Mouse (Mus musculus) limb, embryonic 14.5 days (tissue): ENCODE data around the gene Zbtb16. TPM values are rescaled to one million over a fixed set of nuclear protein-coding genes. Genes with fewer than 3 reads are reported as not detected.

Source experiments
- ATAC-seq: fragments of 200-750 bp; cut with Nextera tagmentation; 2 replicates; pipeline ENCODE4 v1.8.0; 2017; ENCODE audit warnings: low read depth, moderate number of reproducible peaks, moderate TSS enrichment; ENCODE audit not compliant: low FRiP score
- DNase-seq: peaks from one replicate; pipeline ENCODE4 v3.0.0-alpha.2; 2015; ENCODE audit warnings: low spot score
- H3K27ac ChIP-seq: fragments of 300-500 bp; sonication (generic); replicated peaks from 2 replicates; pipeline ENCODE4 v1.5.1; 2014; ENCODE audit warnings: low read depth, mild to moderate bottlenecking, low read length, moderate library complexity, mixed read lengths
- H3K27me3 ChIP-seq: fragments of 300-500 bp; sonication (generic); 2 replicates; pipeline ENCODE4 v1.6.1; 2014; ENCODE audit warnings: low read length, mixed read lengths; ENCODE audit not compliant: control insufficient read depth, insufficient read depth
- H3K36me3 ChIP-seq: fragments of 300-500 bp; sonication (generic); 2 replicates; pipeline ENCODE4 v1.6.1; 2014; ENCODE audit warnings: mild to moderate bottlenecking, low read length, moderate library complexity, mixed read lengths; ENCODE audit not compliant: control insufficient read depth, insufficient read depth
- H3K4me1 ChIP-seq: fragments of 300-500 bp; sonication (generic); 2 replicates; pipeline ENCODE4 v1.6.1; 2014; ENCODE audit warnings: antibody characterized with exemption, low read length, mixed read lengths; ENCODE audit not compliant: control insufficient read depth, insufficient read depth
- H3K4me2 ChIP-seq: fragments of 300-500 bp; sonication (generic); replicated peaks from 2 replicates; pipeline ENCODE4 v1.6.1; 2014; ENCODE audit warnings: low read depth, mild to moderate bottlenecking, low read length, moderate library complexity; ENCODE audit not compliant: severe bottlenecking
- H3K4me3 ChIP-seq: fragments of 300-500 bp; sonication (generic); replicated peaks from 2 replicates; pipeline ENCODE4 v1.5.1; 2014; ENCODE audit warnings: low read length
- H3K9ac ChIP-seq: fragments of 300-500 bp; sonication (generic); 2 replicates; pipeline ENCODE4 v1.6.1; 2014; ENCODE audit warnings: mild to moderate bottlenecking, low read depth, low read length, moderate library complexity; ENCODE audit not compliant: severe bottlenecking
- H3K9me3 ChIP-seq: fragments of 300-500 bp; sonication (generic); 2 replicates; pipeline ENCODE4 v1.6.1; 2016; ENCODE audit warnings: low read length; ENCODE audit not compliant: control insufficient read depth
- POLR2A ChIP-seq: fragments of 200-500 bp; IDR thresholded peaks from 2 replicates; pipeline ENCODE4 v1.8.0; 2012; ENCODE audit warnings: inconsistent platforms, mild to moderate bottlenecking, moderate library complexity, borderline replicate concordance; ENCODE audit not compliant: insufficient read depth, insufficient read length; ENCODE audit errors: extremely low read depth
- WGBS: fragments of 180-500 bp; shearing (Covaris S2); extraction: QIAGEN DNeasy Blood & Tissue Kit; methylation state at CpG from one replicate; pipeline ENCODE4 v1.1.7; 2014; 5-methylcytosine and 5-hydroxymethylcytosine counted together
- polyA plus RNA-seq, 2 experiments: library from polyadenylated mRNA; depleted of rRNA in 1 of 2; stranded (reverse) in 1 of 2; unstranded in 1 of 2; fragments of >200 nt; fragmentation: Nextera tagmentation in 1 of 2; extraction: Ambion mirVana in 1 of 2; gene quantifications; 2 replicates each; pipeline versions ENCODE4 v1.2.1 to v1.2.3; 2012 to 2014

Gene Zbtb16
- polyA plus RNA-seq, 2 experiments = 0.91 to 1.9 TPM

- H3K27ac ChIP-seq = no peak overlapping the region
- 73% methylated on average over 6 of the region's 6 CpGs for WGBS
- no peak overlapping the region for H3K4me3 ChIP-seq
- H3K4me2 ChIP-seq = no peak overlapping the region
- ATAC-seq (no peak), DNase-seq (no peak)
- H3K27me3 ChIP-seq = peaks cover 7% of the 10 kb centered on the region; the same call in 1 of the 2 replicates
- no peaks in the 10 kb centered on the region for H3K36me3 ChIP-seq
- H3K4me1 ChIP-seq = peaks cover 2% of the 10 kb centered on the region; the same call in 1 of the 2 replicates
- H3K9me3 ChIP-seq = no peaks in the 10 kb centered on the region
- TF ChIP-seq POLR2A = no peak
- H3K9ac ChIP-seq = no peak overlapping the region
These were observed 146.9 kb downstream of the Zbtb16 start for GRCm38 (mm10) chr9:48688859-48689717.

- no peak for TF ChIP-seq POLR2A
- Histone ChIP-seq H3K9ac (no peak overlapping the region), H3K4me3 (no peak overlapping the region), H3K4me2 (no peak overlapping the region), H3K27me3 (no peaks in the 10 kb centered on the region), H3K27ac (no peak overlapping the region), H3K4me1 (peaks cover 2% of the 10 kb centered on the region; the same call in 1 of the 2 replicates), H3K9me3 (no peaks in the 10 kb centered on the region), H3K36me3 (no peaks in the 10 kb centered on the region)
- no peak for ATAC-seq
- 80% methylated on average over 7 of the region's 7 CpGs for WGBS
- no peak for DNase-seq
These were observed 148.1 kb downstream of the Zbtb16 start for GRCm38 (mm10) chr9:48687891-48688290.

GRCm38 (mm10) chr9:48685721-48686120 lies 150.3 kb downstream of the Zbtb16 start:
- WGBS = 32% methylated on average over 7 of the region's 7 CpGs
- no peak for TF ChIP-seq POLR2A
- H3K9me3 ChIP-seq = no peaks in the 10 kb centered on the region
- H3K36me3 ChIP-seq = no peaks in the 10 kb centered on the region
- no peak overlapping the region for H3K4me3 ChIP-seq
- H3K4me1 ChIP-seq = peaks cover 2% of the 10 kb centered on the region; the same call in 1 of the 2 replicates
- no peak overlapping the region for H3K4me2 ChIP-seq
- DNase-seq (no peak), ATAC-seq (no peak)
- H3K27ac ChIP-seq = no peak overlapping the region
- no peak overlapping the region for H3K9ac ChIP-seq
- no peaks in the 10 kb centered on the region for H3K27me3 ChIP-seq

- H3K4me1 ChIP-seq = peaks cover 2% of the 10 kb centered on the region; the same call in 1 of the 2 replicates
- 0 out of 2 replicates have a peak, but pooled peaks cover under 1% of the 10 kb centered on the region for H3K27me3 ChIP-seq
- no peak overlapping the region for H3K9ac ChIP-seq
- H3K9me3 ChIP-seq = no peaks in the 10 kb centered on the region
- H3K4me3 ChIP-seq = no peak overlapping the region
- H3K4me2 ChIP-seq = no peak overlapping the region
- ATAC-seq (no peak), DNase-seq (no peak)
- H3K27ac ChIP-seq = no peak overlapping the region
- WGBS = 88% methylated on average over 5 of the region's 5 CpGs
- TF ChIP-seq POLR2A = no peak
- no peaks in the 10 kb centered on the region for H3K36me3 ChIP-seq
These were observed 151.9 kb downstream of the Zbtb16 start for GRCm38 (mm10) chr9:48684144-48684543.

- ATAC-seq (no peak), DNase-seq (no peak)
- Histone ChIP-seq H3K36me3 (no peaks in the 10 kb centered on the region), H3K27me3 (0 out of 2 replicates have a peak, but pooled peaks cover 4% of the 10 kb centered on the region), H3K9me3 (no peaks in the 10 kb centered on the region), H3K27ac (no peak overlapping the region), H3K4me3 (no peak overlapping the region), H3K4me1 (peaks cover 6% of the 10 kb centered on the region), H3K9ac (no peak overlapping the region), H3K4me2 (no peak overlapping the region)
- 93% methylated on average over 8 of the region's 8 CpGs for WGBS
- no peak for TF ChIP-seq POLR2A
These were observed 154.8 kb downstream of the Zbtb16 start for GRCm38 (mm10) chr9:48681193-48681592.
